Mouse (Mus musculus): Measurements from ENCODE around the gene Atp2a1. TPM values are rescaled to one million over a fixed set of nuclear protein-coding genes. Genes with fewer than 3 reads are reported as not detected.
A peak's percentile ranks its signal among the peaks of the same experiment; 100 is the strongest.

Atp2a1 gene
- polyA plus RNA-seq, 1 experiment from 2014 or later: 0.45 TPM

DNA sequence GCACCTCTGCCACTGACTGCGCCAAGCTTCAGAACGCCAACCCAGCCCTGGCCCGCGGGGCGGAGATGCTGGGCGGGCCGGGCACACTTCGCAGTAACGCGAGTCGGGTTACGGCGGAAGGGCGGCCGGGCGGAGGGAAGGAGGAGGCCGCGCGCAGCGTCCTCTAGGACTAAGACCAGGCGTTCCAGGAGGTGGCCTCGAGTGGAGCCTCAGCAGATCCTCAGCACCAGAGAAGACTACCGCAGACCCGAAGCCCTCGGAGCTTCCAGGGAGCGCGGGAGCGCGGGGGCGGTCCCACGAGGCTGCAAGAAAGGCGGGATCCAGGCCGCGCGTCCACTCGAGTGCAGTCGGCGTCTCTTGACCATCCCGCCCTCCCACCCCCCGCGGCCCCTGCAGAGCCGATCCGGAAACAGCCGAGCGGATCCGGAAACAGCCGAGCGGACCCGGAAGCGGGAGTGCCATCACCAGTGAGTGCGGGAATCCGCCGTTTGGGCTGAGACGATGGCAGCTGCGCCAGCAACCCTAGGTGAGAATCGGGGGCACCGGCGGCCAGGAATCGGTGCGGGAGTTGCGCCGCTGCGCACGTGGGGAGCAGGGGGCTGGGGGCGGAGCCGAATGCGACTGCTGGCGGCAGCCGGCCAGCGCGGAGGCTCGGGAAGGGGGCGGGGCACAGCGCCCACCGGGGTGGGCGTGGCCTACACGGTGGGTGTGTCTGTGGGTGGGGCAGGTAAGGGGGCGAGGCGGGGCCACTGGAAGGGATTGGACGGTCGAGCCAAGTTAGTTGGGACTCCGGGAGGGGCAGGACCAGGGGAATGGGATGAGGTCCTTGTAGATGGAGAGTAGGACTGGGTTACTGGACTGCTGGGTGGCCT, 34.0 kb downstream of the Atp2a1 start, which contains the start of gene Rabep2:
Gene Rabep2, plus strand, starts transcription at position 129 of the 872 bp plus-strand sequence.
- 0% methylated on average over 80 of the region's 82 CpGs for WGBS
- TF ChIP-seq CTCF (IDR thresholded peaks at IDR 0.05; ENCODE audit: low read depth): no peak
- DNase-seq (ENCODE audit: low spot score) (peak; percentile 93), ATAC-seq (replicated peaks; ENCODE audit: low FRiP score, low read depth) (peak; percentile 92)
- H3K27ac ChIP-seq: peak within 1 kb of the TSS; percentile 95
- H3K27me3 ChIP-seq (ENCODE audit: insufficient read depth, low read length): no peaks in the 10 kb centered on the region
- H3K9ac ChIP-seq (ENCODE audit: low read depth, low read length): peak within 1 kb of the TSS; percentile 73
- H3K36me3 ChIP-seq (ENCODE audit: insufficient read depth, low read length): no peaks in the 10 kb centered on the region
- H3K9me3 ChIP-seq (replicated peaks; ENCODE audit: low read length): no peaks in the 10 kb centered on the region
- peaks cover 4% of the 10 kb centered on the region; the same call in 1 of the 2 replicates for H3K4me1 ChIP-seq (replicated peaks; ENCODE audit: insufficient read depth, low read length)
- peak within 1 kb of the TSS; percentile 76 for H3K4me2 ChIP-seq (ENCODE audit: low read length)
- peak within 1 kb of the TSS; percentile 69 for H3K4me3 ChIP-seq (replicated peaks; ENCODE audit: low read depth, low read length)

DNA sequence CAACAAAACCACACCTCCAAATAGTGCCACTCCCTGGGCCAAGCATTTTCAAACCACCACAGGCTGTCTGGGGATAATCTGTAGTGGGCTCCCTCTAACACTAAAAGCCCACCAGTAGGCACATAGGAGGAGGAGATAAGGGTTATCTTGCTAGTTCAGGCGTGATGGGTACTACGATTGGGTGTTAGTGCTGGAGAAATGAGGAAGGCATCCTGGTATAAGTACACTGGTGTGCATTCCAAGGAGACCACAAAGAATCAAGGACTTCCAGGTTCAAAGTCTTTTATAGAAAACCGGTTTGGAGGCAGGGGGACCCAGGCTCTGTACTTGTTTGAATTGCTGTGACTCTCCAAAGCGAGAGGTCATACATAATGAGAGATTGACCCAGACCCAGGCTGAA, 34.8 kb downstream of the Atp2a1 start:
- no peaks in the 10 kb centered on the region for H3K36me3 ChIP-seq (ENCODE audit: insufficient read depth, low read length)
- peak overlapping the region; percentile 76 for H3K4me2 ChIP-seq (ENCODE audit: low read length)
- no peak for DNase-seq (ENCODE audit: low spot score)
- H3K4me1 ChIP-seq (replicated peaks; ENCODE audit: insufficient read depth, low read length): peaks cover 4% of the 10 kb centered on the region; the same call in 1 of the 2 replicates
- H3K9ac ChIP-seq (ENCODE audit: low read depth, low read length): peak overlapping the region; percentile 73; the same call in 1 of the 2 replicates
- no peaks in the 10 kb centered on the region for H3K9me3 ChIP-seq (replicated peaks; ENCODE audit: low read length)
- no peaks in the 10 kb centered on the region for H3K27me3 ChIP-seq (ENCODE audit: insufficient read depth, low read length)
- H3K4me3 ChIP-seq (replicated peaks; ENCODE audit: low read depth, low read length): peak overlapping the region; percentile 69
- ATAC-seq (replicated peaks; ENCODE audit: low FRiP score, low read depth): no peak
- no peak for TF ChIP-seq CTCF (IDR thresholded peaks at IDR 0.05; ENCODE audit: low read depth)
- H3K27ac ChIP-seq: peak overlapping the region; percentile 95
- WGBS: 12% methylated on average over 4 of the region's 4 CpGs

DNA sequence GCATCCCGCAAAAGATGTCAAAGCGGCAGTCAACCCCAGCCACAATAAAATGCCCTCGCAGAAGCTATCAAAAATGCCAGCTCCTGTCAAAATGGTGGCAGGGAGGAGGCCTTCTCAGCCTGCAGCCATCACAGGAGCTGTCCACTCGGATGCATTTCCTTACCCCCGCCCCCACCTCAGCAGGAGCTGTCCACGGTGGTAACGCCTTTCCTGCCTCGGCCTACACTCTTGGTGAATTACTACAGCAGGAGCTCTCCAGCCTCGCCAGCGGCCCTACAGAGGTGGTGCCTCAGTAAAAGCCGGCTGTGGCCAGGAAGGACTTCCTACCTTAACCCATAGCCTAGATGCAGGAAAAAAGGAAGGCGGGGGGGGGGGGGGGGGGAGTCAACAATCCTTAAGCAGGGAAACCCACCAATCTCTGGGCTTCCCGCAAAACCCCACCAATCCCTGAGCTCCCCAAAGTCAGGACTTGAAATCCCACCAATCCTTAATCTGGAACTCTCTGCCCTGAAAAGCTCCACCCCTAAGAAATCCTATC, 35.5 kb downstream of the Atp2a1 start:
- no peak for ATAC-seq (replicated peaks; ENCODE audit: low FRiP score, low read depth)
- Histone ChIP-seq H3K27me3 (ENCODE audit: insufficient read depth, low read length) (no peaks in the 10 kb centered on the region), H3K4me3 (replicated peaks; ENCODE audit: low read depth, low read length) (no peak overlapping the region), H3K4me1 (replicated peaks; ENCODE audit: insufficient read depth, low read length) (peaks cover 4% of the 10 kb centered on the region; the same call in 1 of the 2 replicates), H3K9me3 (replicated peaks; ENCODE audit: low read length) (no peaks in the 10 kb centered on the region), H3K9ac (ENCODE audit: low read depth, low read length) (no peak overlapping the region), H3K4me2 (ENCODE audit: low read length) (no peak overlapping the region), H3K36me3 (ENCODE audit: insufficient read depth, low read length) (no peaks in the 10 kb centered on the region), H3K27ac (no peak overlapping the region)
- 49% methylated on average over 13 of the region's 13 CpGs for WGBS
- no peak for TF ChIP-seq CTCF (IDR thresholded peaks at IDR 0.05; ENCODE audit: low read depth)
- no peak for DNase-seq (ENCODE audit: low spot score)

DNA sequence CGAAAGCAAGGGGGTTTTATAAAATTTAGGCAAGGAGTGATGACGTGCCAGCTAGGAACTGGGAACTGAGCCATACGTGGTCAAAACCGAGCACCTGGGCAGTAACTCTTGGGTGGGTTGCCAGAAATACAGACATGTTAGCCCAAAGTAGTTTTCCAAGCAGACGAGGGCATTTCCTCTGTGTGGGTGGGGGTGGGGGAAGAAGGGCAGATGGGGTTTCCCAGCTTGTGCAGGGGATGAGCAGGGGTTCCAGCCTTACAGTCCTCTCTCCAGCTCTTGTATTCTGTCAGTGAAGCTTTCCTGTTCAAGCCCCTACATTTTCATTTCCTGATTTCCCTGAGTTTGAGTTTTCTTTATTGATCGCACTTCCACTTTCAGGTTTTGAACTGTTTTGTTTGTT, 38.7 kb downstream of the Atp2a1 start:
- Histone ChIP-seq H3K36me3 (ENCODE audit: insufficient read depth, low read length) (no peaks in the 10 kb centered on the region), H3K9ac (ENCODE audit: low read depth, low read length) (no peak overlapping the region), H3K4me2 (ENCODE audit: low read length) (no peak overlapping the region), H3K27me3 (ENCODE audit: insufficient read depth, low read length) (no peaks in the 10 kb centered on the region), H3K27ac (no peak overlapping the region), H3K9me3 (replicated peaks; ENCODE audit: low read length) (no peaks in the 10 kb centered on the region), H3K4me3 (replicated peaks; ENCODE audit: low read depth, low read length) (no peak overlapping the region), H3K4me1 (replicated peaks; ENCODE audit: insufficient read depth, low read length) (no peaks in the 10 kb centered on the region)
- no peak for DNase-seq (ENCODE audit: low spot score)
- ATAC-seq (replicated peaks; ENCODE audit: low FRiP score, low read depth): no peak
- TF ChIP-seq CTCF (IDR thresholded peaks at IDR 0.05; ENCODE audit: low read depth): no peak
- 83% methylated on average over 6 of the region's 6 CpGs for WGBS

DNA sequence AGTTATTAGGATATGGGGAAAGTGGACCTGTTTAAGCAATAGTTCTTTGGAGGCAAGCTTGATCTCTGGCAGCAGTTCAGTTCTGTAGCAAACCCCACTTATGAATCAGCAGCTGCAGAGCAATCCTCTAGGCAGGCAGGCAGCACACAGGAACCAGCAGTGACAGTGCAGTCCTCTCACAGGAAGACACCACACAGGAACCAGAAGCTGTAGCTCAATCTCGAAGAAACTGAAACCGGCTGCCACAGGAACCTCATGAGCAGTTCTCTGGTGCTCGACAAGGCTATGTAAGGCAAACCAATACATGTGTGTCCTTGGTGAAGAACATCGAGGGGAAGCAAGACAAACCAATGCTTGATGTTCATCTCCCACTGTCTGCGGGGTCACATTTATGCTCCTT, 41.2 kb downstream of the Atp2a1 start:
- no peak overlapping the region for H3K4me2 ChIP-seq (ENCODE audit: low read length)
- no peak overlapping the region for H3K9ac ChIP-seq (ENCODE audit: low read depth, low read length)
- no peak overlapping the region for H3K27ac ChIP-seq
- H3K4me3 ChIP-seq (replicated peaks; ENCODE audit: low read depth, low read length): no peak overlapping the region
- 87% methylated on average over 5 of the region's 5 CpGs for WGBS
- ATAC-seq (replicated peaks; ENCODE audit: low FRiP score, low read depth) (no peak), DNase-seq (ENCODE audit: low spot score) (no peak)
- TF ChIP-seq CTCF (IDR thresholded peaks at IDR 0.05; ENCODE audit: low read depth): no peak
- H3K27me3 ChIP-seq (ENCODE audit: insufficient read depth, low read length): no peaks in the 10 kb centered on the region
- no peaks in the 10 kb centered on the region for H3K9me3 ChIP-seq (replicated peaks; ENCODE audit: low read length)
- H3K36me3 ChIP-seq (ENCODE audit: insufficient read depth, low read length): no peaks in the 10 kb centered on the region
- H3K4me1 ChIP-seq (replicated peaks; ENCODE audit: insufficient read depth, low read length): no peaks in the 10 kb centered on the region

DNA sequence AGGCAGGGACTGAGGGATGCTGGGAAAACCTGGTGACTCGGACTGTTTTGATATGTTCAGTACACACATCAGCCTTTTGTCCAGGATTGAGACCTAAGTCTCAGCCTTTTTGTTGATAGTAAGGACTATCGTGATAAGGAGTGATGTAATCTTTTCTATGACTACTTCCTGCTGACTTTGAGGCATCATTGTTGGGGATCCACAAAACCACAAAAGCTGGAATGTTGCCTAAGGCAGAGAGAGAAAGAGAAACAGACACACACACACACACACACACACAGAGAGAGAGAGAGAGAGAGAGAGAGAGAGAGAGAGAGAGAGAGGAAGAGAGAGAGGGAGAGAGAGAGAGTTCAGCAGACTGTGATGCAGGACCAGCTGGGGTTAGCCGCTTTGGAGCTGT, 44.4 kb downstream of the Atp2a1 start:
- H3K4me1 ChIP-seq (replicated peaks; ENCODE audit: insufficient read depth, low read length): no peaks in the 10 kb centered on the region
- H3K4me3 ChIP-seq (replicated peaks; ENCODE audit: low read depth, low read length): no peak overlapping the region
- TF ChIP-seq CTCF (IDR thresholded peaks at IDR 0.05; ENCODE audit: low read depth): no peak
- ATAC-seq (replicated peaks; ENCODE audit: low FRiP score, low read depth) (no peak), DNase-seq (ENCODE audit: low spot score) (no peak)
- no peaks in the 10 kb centered on the region for H3K36me3 ChIP-seq (ENCODE audit: insufficient read depth, low read length)
- no peaks in the 10 kb centered on the region for H3K27me3 ChIP-seq (ENCODE audit: insufficient read depth, low read length)
- no peak overlapping the region for H3K4me2 ChIP-seq (ENCODE audit: low read length)
- no peak overlapping the region for H3K27ac ChIP-seq
- H3K9ac ChIP-seq (ENCODE audit: low read depth, low read length): no peak overlapping the region
- WGBS: 43% methylated on average over 3 of the region's 3 CpGs
- no peaks in the 10 kb centered on the region for H3K9me3 ChIP-seq (replicated peaks; ENCODE audit: low read length)

All from kidney, postnatal 0 days (tissue).